Mouse (Mus musculus): ENCODE data around the gene Tbx1. TPM values are rescaled to one million over a fixed set of nuclear protein-coding genes. Genes with fewer than 3 reads are reported as not detected.

Tbx1 gene
- polyA plus RNA-seq, 1 experiment from 2014 or later = 7.4 TPM

DNA sequence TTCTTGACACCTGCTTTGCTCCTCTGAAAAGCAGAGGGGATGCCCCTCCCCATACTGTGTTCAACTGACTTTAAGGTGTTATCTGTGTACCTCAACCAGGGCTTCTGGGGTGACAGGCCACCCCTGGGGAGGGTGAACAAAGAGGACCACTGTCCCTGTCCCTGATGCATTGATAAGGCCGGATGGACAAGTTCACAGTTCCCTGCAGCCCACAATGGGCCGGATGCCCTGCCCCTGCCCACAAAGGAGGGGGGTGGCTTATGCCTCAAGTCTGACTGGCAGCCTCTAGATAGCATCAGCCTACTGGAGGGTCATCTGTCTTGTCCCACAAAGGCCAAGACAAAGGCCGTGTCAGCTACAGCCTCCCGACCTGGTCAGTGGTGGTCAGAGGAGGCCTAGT is 28.6 kb upstream of the Tbx1 start:
- no peak for ATAC-seq (ENCODE audit: low FRiP score)
- no peak overlapping the region for H3K4me2 ChIP-seq (replicated peaks; ENCODE audit: low read depth, low read length)
- H3K27ac ChIP-seq (ENCODE audit: low read depth, low read length) = no peak overlapping the region
- 20% methylated on average over 4 of the region's 4 CpGs for WGBS
- peak; percentile 2 for DNase-seq (ENCODE audit: low spot score)
- H3K4me3 ChIP-seq (ENCODE audit: low read depth, low read length) = no peak overlapping the region
- no peak overlapping the region for H3K9ac ChIP-seq (ENCODE audit: low read depth, low read length)
- H3K9me3 ChIP-seq (ENCODE audit: control insufficient read depth, low read length) = no peaks in the 10 kb centered on the region
- H3K27me3 ChIP-seq (ENCODE audit: control insufficient read depth, insufficient read depth, low read length) = peaks cover 69% of the 10 kb centered on the region
- peaks cover 10% of the 10 kb centered on the region for H3K4me1 ChIP-seq (replicated peaks; ENCODE audit: control insufficient read depth, insufficient read depth, low read length)
- peaks cover 5% of the 10 kb centered on the region; the same call in 1 of the 2 replicates for H3K36me3 ChIP-seq (ENCODE audit: control insufficient read depth, insufficient read depth, low read length)

DNA sequence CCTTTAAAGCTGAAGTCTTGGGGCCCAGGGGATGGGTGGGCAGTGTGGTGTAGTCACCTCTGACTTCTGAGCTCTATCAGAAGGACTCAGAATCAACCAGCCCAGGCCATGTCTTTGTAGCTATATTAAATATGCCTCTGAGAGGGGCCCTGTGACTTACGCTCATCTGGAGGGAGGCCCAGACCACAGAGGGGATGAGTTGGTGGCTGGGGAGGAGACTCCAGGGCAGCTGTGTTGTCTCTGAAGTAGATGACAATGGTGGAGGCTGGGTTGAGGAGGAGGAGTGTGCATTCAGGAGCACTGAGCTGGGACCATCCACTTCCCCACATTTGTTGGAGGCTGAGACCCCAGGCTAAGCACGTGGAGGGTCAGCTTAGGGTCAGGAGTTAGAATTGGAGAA is 27.8 kb upstream of the Tbx1 start:
- Histone ChIP-seq H3K4me2 (replicated peaks; ENCODE audit: low read depth, low read length) (no peak overlapping the region), H3K9ac (ENCODE audit: low read depth, low read length) (no peak overlapping the region), H3K36me3 (ENCODE audit: control insufficient read depth, insufficient read depth, low read length) (peaks cover 5% of the 10 kb centered on the region; the same call in 1 of the 2 replicates), H3K27me3 (ENCODE audit: control insufficient read depth, insufficient read depth, low read length) (peaks cover 61% of the 10 kb centered on the region), H3K27ac (ENCODE audit: low read depth, low read length) (no peak overlapping the region), H3K4me1 (replicated peaks; ENCODE audit: control insufficient read depth, insufficient read depth, low read length) (peaks cover 10% of the 10 kb centered on the region), H3K9me3 (ENCODE audit: control insufficient read depth, low read length) (no peaks in the 10 kb centered on the region), H3K4me3 (ENCODE audit: low read depth, low read length) (no peak overlapping the region)
- DNase-seq (ENCODE audit: low spot score) = peak; percentile 6
- WGBS = 43% methylated on average over 2 of the region's 2 CpGs
- ATAC-seq (ENCODE audit: low FRiP score) = no peak

DNA sequence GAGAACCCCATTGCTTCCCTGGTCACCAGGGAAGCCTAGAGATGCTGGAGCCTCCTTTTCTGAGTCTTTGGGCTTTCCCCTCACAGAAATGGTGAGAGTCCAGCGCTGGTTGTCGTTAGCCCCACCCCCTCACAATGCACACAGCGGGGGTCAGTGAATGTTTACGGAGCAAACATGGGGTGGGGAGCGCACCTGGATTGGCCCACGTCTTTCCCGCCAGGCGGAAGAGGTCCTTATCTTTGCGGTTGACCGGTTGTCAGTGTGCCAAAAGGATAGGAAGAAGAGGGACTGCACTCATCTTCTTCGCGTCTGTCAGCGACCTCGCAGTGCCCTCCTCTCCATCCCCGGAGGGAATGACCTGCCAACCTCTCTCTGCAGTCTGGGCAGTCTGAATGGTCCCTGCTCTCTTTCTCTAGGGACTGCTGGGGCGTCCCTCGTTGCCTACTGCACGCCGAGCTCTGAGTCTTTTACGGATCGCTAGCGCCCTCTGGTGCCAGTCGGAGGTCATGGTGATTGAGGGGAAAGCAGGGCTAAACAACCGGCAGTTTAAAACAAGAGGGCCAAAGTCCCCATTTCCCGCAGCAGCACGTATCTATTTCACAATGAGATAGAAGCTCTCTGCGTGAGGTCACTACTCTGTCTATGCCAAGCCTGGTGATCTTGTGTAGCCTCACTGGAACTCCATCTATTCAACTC is 27.0 kb upstream of the Tbx1 start:
- H3K4me1 ChIP-seq (replicated peaks; ENCODE audit: control insufficient read depth, insufficient read depth, low read length) = peaks cover 11% of the 10 kb centered on the region
- DNase-seq (ENCODE audit: low spot score) = peak; percentile 96
- no peak overlapping the region for H3K4me3 ChIP-seq (ENCODE audit: low read depth, low read length)
- peak; percentile 32 for ATAC-seq (ENCODE audit: low FRiP score)
- H3K36me3 ChIP-seq (ENCODE audit: control insufficient read depth, insufficient read depth, low read length) = peaks cover under 1% of the 10 kb centered on the region; the same call in 1 of the 2 replicates
- 1% methylated on average over 27 of the region's 27 CpGs for WGBS
- H3K9ac ChIP-seq (ENCODE audit: low read depth, low read length) = no peak overlapping the region
- H3K4me2 ChIP-seq (replicated peaks; ENCODE audit: low read depth, low read length) = peak overlapping the region; percentile 20
- no peaks in the 10 kb centered on the region for H3K9me3 ChIP-seq (ENCODE audit: control insufficient read depth, low read length)
- H3K27ac ChIP-seq (ENCODE audit: low read depth, low read length) = no peak overlapping the region
- H3K27me3 ChIP-seq (ENCODE audit: control insufficient read depth, insufficient read depth, low read length) = peaks cover 53% of the 10 kb centered on the region

DNA sequence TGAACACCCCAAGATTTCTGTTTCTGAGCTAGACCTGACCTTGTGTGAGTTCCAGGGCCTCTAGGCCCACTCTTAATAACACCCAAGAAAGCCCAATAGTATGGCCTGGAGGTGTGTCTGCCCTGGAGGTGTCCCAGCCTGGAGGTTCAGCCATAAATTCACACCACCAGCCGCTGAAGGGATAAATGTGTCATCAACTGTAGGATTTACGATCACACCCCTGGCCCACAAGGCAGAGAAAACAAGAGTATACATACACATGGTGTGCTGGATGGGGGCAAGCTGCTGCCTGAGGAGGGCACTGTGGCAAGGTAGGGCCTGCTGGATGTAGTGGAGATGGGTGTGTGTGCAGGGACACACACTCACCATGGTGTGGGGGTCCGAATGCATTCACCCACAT is 22.8 kb upstream of the Tbx1 start:
- no peak for DNase-seq (ENCODE audit: low spot score)
- Histone ChIP-seq H3K9me3 (ENCODE audit: control insufficient read depth, low read length) (no peaks in the 10 kb centered on the region), H3K4me2 (replicated peaks; ENCODE audit: low read depth, low read length) (no peak overlapping the region), H3K9ac (ENCODE audit: low read depth, low read length) (no peak overlapping the region), H3K27me3 (ENCODE audit: control insufficient read depth, insufficient read depth, low read length) (peaks cover 11% of the 10 kb centered on the region), H3K36me3 (ENCODE audit: control insufficient read depth, insufficient read depth, low read length) (no peaks in the 10 kb centered on the region), H3K4me3 (ENCODE audit: low read depth, low read length) (no peak overlapping the region), H3K27ac (ENCODE audit: low read depth, low read length) (no peak overlapping the region), H3K4me1 (replicated peaks; ENCODE audit: control insufficient read depth, insufficient read depth, low read length) (peaks cover 6% of the 10 kb centered on the region; the same call in 1 of the 2 replicates)
- ATAC-seq (ENCODE audit: low FRiP score) = no peak
- 88% methylated on average over 3 of the region's 3 CpGs for WGBS

DNA sequence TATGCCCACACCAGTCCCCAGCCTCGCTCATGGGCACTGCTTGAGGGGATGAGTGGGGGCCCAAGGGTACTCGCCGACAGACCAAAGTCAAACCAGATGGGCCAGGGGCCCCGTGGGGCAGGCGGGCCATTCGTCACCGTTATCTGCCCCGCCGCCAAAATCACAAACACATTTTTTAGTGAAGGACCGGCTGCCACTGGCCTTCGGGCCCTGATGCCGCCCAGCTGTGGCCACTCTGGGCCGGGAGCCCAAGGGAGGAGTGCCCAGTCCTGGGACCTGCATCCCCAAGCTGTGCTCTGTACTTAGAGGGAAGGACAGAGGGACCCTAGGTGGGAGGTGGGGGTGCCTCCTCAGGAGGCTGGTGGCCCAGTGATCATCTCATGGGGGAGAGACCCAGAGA is 21.3 kb upstream of the Tbx1 start:
- DNase-seq (ENCODE audit: low spot score) = no peak
- H3K4me3 ChIP-seq (ENCODE audit: low read depth, low read length) = no peak overlapping the region
- no peak overlapping the region for H3K27ac ChIP-seq (ENCODE audit: low read depth, low read length)
- H3K36me3 ChIP-seq (ENCODE audit: control insufficient read depth, insufficient read depth, low read length) = no peaks in the 10 kb centered on the region
- no peak overlapping the region for H3K9ac ChIP-seq (ENCODE audit: low read depth, low read length)
- H3K4me1 ChIP-seq (replicated peaks; ENCODE audit: control insufficient read depth, insufficient read depth, low read length) = peaks cover 6% of the 10 kb centered on the region; the same call in 1 of the 2 replicates
- no peaks in the 10 kb centered on the region for H3K9me3 ChIP-seq (ENCODE audit: control insufficient read depth, low read length)
- no peak overlapping the region for H3K4me2 ChIP-seq (replicated peaks; ENCODE audit: low read depth, low read length)
- WGBS = 47% methylated on average over 13 of the region's 13 CpGs
- H3K27me3 ChIP-seq (ENCODE audit: control insufficient read depth, insufficient read depth, low read length) = peaks cover 4% of the 10 kb centered on the region; the same call in 1 of the 2 replicates
- no peak for ATAC-seq (ENCODE audit: low FRiP score)

DNA sequence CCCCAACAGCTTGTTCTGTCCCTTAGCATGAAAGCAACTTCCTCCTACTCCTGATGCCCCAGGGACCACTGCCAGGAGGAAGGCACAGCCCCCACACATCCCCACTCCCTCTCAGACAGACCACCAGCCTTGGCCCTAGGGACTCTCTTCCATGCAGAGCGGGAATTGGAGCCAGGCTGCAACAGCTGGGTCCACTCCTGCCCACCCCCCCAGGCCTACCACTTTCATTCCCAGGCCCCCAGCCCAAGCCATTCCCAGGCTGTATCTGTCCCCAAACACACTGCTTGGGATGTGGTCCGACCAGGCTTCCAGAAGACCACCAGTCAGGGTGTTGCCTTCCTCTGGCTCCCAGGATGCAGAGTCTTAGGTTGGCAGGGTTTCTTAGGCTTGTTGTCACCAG is 18.6 kb upstream of the Tbx1 start:
- no peak overlapping the region for H3K27ac ChIP-seq (ENCODE audit: low read depth, low read length)
- H3K27me3 ChIP-seq (ENCODE audit: control insufficient read depth, insufficient read depth, low read length) = no peaks in the 10 kb centered on the region
- H3K36me3 ChIP-seq (ENCODE audit: control insufficient read depth, insufficient read depth, low read length) = no peaks in the 10 kb centered on the region
- H3K4me1 ChIP-seq (replicated peaks; ENCODE audit: control insufficient read depth, insufficient read depth, low read length) = peaks cover 6% of the 10 kb centered on the region; the same call in 1 of the 2 replicates
- WGBS = 83% methylated on average over 2 of the region's 2 CpGs
- no peaks in the 10 kb centered on the region for H3K9me3 ChIP-seq (ENCODE audit: control insufficient read depth, low read length)
- no peak overlapping the region for H3K4me3 ChIP-seq (ENCODE audit: low read depth, low read length)
- H3K9ac ChIP-seq (ENCODE audit: low read depth, low read length) = no peak overlapping the region
- H3K4me2 ChIP-seq (replicated peaks; ENCODE audit: low read depth, low read length) = no peak overlapping the region
- no peak for DNase-seq (ENCODE audit: low spot score)
- no peak for ATAC-seq (ENCODE audit: low FRiP score)

DNA sequence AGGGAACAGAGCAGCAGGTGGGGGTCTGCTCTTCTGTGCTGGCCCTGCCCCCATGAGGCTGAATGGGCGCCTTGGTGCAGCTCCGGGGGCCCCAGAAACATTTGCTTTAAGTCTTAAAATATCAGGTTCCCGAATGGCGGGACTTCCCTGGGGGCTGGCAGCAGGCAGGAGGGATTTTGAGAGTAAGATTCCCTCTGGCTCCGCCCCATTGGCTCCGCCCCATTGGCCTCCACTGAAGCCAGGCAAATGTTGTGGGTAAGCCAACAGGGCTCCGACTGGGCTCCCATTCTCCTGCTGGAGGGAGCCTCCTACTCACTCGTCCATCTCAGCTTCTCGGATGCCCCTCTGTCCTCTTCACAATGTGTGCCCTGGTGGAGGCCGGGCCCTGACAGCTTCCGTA is 17.8 kb upstream of the Tbx1 start:
- Histone ChIP-seq H3K9ac (ENCODE audit: low read depth, low read length) (no peak overlapping the region), H3K4me3 (ENCODE audit: low read depth, low read length) (no peak overlapping the region), H3K27me3 (ENCODE audit: control insufficient read depth, insufficient read depth, low read length) (no peaks in the 10 kb centered on the region), H3K9me3 (ENCODE audit: control insufficient read depth, low read length) (no peaks in the 10 kb centered on the region), H3K4me1 (replicated peaks; ENCODE audit: control insufficient read depth, insufficient read depth, low read length) (peaks cover 6% of the 10 kb centered on the region; the same call in 1 of the 2 replicates), H3K4me2 (replicated peaks; ENCODE audit: low read depth, low read length) (no peak overlapping the region), H3K36me3 (ENCODE audit: control insufficient read depth, insufficient read depth, low read length) (no peaks in the 10 kb centered on the region), H3K27ac (ENCODE audit: low read depth, low read length) (no peak overlapping the region)
- WGBS = 5% methylated on average over 11 of the region's 11 CpGs
- ATAC-seq (ENCODE audit: low FRiP score) (no peak), DNase-seq (ENCODE audit: low spot score) (no peak)

DNA sequence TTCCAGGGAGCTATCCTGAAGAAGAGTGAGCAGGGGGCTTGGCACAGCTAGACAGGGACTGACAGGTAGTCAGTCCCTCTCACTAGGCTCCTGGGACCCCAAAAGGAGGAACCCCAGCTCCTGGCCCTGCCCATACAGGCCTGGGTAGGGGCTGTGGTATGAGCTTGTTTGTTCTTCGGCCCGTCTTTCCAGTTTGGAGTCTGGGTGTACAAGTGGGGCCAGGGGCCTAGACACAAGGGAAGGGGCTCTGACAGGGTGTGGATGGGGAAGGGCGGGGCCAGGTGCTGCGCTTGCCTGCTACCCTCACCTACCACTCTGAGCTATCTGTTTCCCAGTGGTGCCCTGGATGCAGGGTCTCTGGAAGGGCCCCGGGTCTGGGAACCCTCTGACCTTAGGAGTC is 15.2 kb upstream of the Tbx1 start:
- 65% methylated on average over 5 of the region's 5 CpGs for WGBS
- Histone ChIP-seq H3K27me3 (ENCODE audit: control insufficient read depth, insufficient read depth, low read length) (no peaks in the 10 kb centered on the region), H3K36me3 (ENCODE audit: control insufficient read depth, insufficient read depth, low read length) (no peaks in the 10 kb centered on the region), H3K4me2 (replicated peaks; ENCODE audit: low read depth, low read length) (no peak overlapping the region), H3K9me3 (ENCODE audit: control insufficient read depth, low read length) (no peaks in the 10 kb centered on the region), H3K4me1 (replicated peaks; ENCODE audit: control insufficient read depth, insufficient read depth, low read length) (no peaks in the 10 kb centered on the region), H3K27ac (ENCODE audit: low read depth, low read length) (no peak overlapping the region), H3K4me3 (ENCODE audit: low read depth, low read length) (no peak overlapping the region), H3K9ac (ENCODE audit: low read depth, low read length) (no peak overlapping the region)
- ATAC-seq (ENCODE audit: low FRiP score) (no peak), DNase-seq (ENCODE audit: low spot score) (no peak)

DNA sequence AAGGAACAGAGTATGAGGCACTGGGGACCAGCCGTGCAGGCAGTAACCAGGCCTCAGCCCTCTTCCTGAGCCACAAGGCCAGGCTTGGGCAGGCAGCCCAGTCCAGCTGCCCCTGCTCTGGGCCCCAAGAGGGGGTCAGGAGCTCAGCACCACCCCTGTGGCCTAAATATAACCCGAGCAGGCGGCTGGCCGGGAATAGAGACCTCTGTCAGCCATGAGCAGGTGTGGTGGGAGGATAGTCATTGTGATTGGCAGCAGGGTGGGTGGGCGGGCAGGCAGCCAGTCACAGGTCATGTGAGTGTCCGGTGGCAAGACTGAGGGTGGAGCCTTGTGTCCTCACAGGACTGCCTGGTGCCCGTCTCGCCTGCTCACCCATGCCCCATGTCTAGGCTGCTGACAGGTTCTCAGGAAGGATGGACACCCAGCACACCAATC is 13.8 kb upstream of the Tbx1 start:
- no peaks in the 10 kb centered on the region for H3K36me3 ChIP-seq (ENCODE audit: control insufficient read depth, insufficient read depth, low read length)
- WGBS = 59% methylated on average over 8 of the region's 8 CpGs
- no peak overlapping the region for H3K27ac ChIP-seq (ENCODE audit: low read depth, low read length)
- DNase-seq (ENCODE audit: low spot score) = no peak
- H3K9ac ChIP-seq (ENCODE audit: low read depth, low read length) = no peak overlapping the region
- no peaks in the 10 kb centered on the region for H3K27me3 ChIP-seq (ENCODE audit: control insufficient read depth, insufficient read depth, low read length)
- ATAC-seq (ENCODE audit: low FRiP score) = no peak
- H3K4me1 ChIP-seq (replicated peaks; ENCODE audit: control insufficient read depth, insufficient read depth, low read length) = no peaks in the 10 kb centered on the region
- H3K4me2 ChIP-seq (replicated peaks; ENCODE audit: low read depth, low read length) = no peak overlapping the region
- H3K9me3 ChIP-seq (ENCODE audit: control insufficient read depth, low read length) = no peaks in the 10 kb centered on the region
- H3K4me3 ChIP-seq (ENCODE audit: low read depth, low read length) = no peak overlapping the region

All from hindbrain, embryonic 11.5 days (tissue).